Mouse (Mus musculus) spleen, adult 2 months (tissue): ENCODE results near the gene Denr. TPM values are rescaled to one million over a fixed set of nuclear protein-coding genes. Genes with fewer than 3 reads are reported as not detected.

Experiments
- DNase-seq, 2 experiments: peaks; one replicate each; pipeline versions ENCODE4 v3.0.0 to v3.0.0-alpha.2; 2012 to 2021; ENCODE audit warnings: low spot score in 2 of 2, low read depth in 1 of 2
- H3K27ac ChIP-seq: fragments of 200-500 bp; 2 replicates; pipeline ENCODE4 v1.5.1; 2012; ENCODE audit warnings: low read length, inconsistent platforms; ENCODE audit not compliant: insufficient read depth
- H3K27me3 ChIP-seq: fragments of 200-500 bp; 2 replicates; pipeline ENCODE4 v1.6.1; 2012; ENCODE audit warnings: mild to moderate bottlenecking, moderate library complexity, low read length, inconsistent platforms; ENCODE audit not compliant: control insufficient read depth, insufficient read depth
- H3K36me3 ChIP-seq: fragments of 200-500 bp; 2 replicates; pipeline ENCODE4 v1.6.1; 2012; ENCODE audit warnings: mild to moderate bottlenecking, low read length, inconsistent platforms; ENCODE audit not compliant: control insufficient read depth, insufficient read depth
- H3K4me1 ChIP-seq: fragments of 200-500 bp; 2 replicates; pipeline ENCODE4 v1.6.1; 2011; ENCODE audit warnings: inconsistent platforms; ENCODE audit not compliant: control insufficient read depth, insufficient read depth, insufficient read length
- H3K4me3 ChIP-seq: fragments of 200-500 bp; 2 replicates; pipeline ENCODE4 v1.5.1; 2011; ENCODE audit warnings: mild to moderate bottlenecking, inconsistent platforms; ENCODE audit not compliant: insufficient read depth, insufficient read length; ENCODE audit errors: extremely low read depth
- CTCF ChIP-seq: fragments of 200-500 bp; IDR thresholded peaks from 2 replicates; pipeline ENCODE4 v1.5.1; 2011; ENCODE audit warnings: mild to moderate bottlenecking, inconsistent platforms; ENCODE audit not compliant: insufficient read depth, insufficient read length, insufficient replicate concordance; ENCODE audit errors: extremely low read depth
- POLR2A ChIP-seq: fragments of 200-500 bp; IDR thresholded peaks from 2 replicates; pipeline ENCODE4 v1.6.1; 2011; ENCODE audit warnings: low read depth, low read length, inconsistent platforms
- WGBS: fragments of 180-500 bp; shearing (Covaris S2); methylation state at CpG from one replicate; pipeline ENCODE4 v1.1.7; 2018; 5-methylcytosine and 5-hydroxymethylcytosine counted together
- polyA plus RNA-seq: library from polyadenylated mRNA; depleted of rRNA; stranded (reverse); fragments of >200 nt; gene quantifications from 2 replicates; pipeline ENCODE4 v1.2.3, GENCODE M21; 2012

Denr gene
- polyA plus RNA-seq, 1 experiment = 14.1 TPM

GRCm38 (mm10) chr5:123904059-123904672 is 2.8 kb upstream of the Denr start:
- Histone ChIP-seq H3K4me3 (no peak overlapping the region), H3K27ac (no peak overlapping the region), H3K27me3 (no peaks in the 10 kb centered on the region), H3K4me1 (peaks cover 3% of the 10 kb centered on the region; the same call in 1 of the 2 replicates), H3K36me3 (peaks cover 3% of the 10 kb centered on the region)
- no peak for DNase-seq
- WGBS = 71% methylated on average over 11 of the region's 11 CpGs
- TF ChIP-seq CTCF (no peak), POLR2A (no peak)

- peaks cover 6% of the 10 kb centered on the region for H3K36me3 ChIP-seq
- peaks cover 3% of the 10 kb centered on the region; the same call in 1 of the 2 replicates for H3K4me1 ChIP-seq
- TF ChIP-seq CTCF = no peak
- TF ChIP-seq POLR2A = no peak
- WGBS = 44% methylated on average over 17 of the region's 17 CpGs
- peak overlapping the region; percentile 25; the same call in 1 of the 2 replicates for H3K4me3 ChIP-seq
- H3K27me3 ChIP-seq = no peaks in the 10 kb centered on the region
- no peak overlapping the region for H3K27ac ChIP-seq
- DNase-seq = no peak
Observed at GRCm38 (mm10) chr5:123906146-123906975, 614 bp upstream of the Denr start.

DNA sequence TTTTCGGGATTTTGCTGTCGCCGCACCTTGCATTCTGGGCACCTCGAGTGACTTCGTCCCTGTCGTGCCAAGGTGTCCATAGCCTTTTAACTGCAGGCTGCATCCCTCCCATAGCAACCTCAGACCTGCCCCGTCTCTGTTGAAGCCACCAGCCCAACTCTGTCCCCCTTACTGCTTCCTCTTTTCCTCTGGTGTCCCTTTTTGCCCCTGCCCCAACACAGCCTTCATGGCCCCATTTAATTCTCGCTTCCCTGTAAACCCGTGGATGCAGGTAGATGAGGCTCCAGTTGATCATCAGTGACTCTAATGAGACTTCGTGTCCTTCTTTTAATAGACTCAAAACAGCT is 629 bp downstream of the Denr start:
- H3K4me3 ChIP-seq = peak overlapping the region; percentile 81
- DNase-seq = no peak
- H3K27ac ChIP-seq = peak overlapping the region; percentile 88
- H3K36me3 ChIP-seq = peaks cover 6% of the 10 kb centered on the region
- 2% methylated on average over 10 of the region's 10 CpGs for WGBS
- H3K4me1 ChIP-seq = peaks cover 3% of the 10 kb centered on the region; the same call in 1 of the 2 replicates
- no peaks in the 10 kb centered on the region for H3K27me3 ChIP-seq
- TF ChIP-seq CTCF = no peak
- TF ChIP-seq POLR2A = no peak

DNA sequence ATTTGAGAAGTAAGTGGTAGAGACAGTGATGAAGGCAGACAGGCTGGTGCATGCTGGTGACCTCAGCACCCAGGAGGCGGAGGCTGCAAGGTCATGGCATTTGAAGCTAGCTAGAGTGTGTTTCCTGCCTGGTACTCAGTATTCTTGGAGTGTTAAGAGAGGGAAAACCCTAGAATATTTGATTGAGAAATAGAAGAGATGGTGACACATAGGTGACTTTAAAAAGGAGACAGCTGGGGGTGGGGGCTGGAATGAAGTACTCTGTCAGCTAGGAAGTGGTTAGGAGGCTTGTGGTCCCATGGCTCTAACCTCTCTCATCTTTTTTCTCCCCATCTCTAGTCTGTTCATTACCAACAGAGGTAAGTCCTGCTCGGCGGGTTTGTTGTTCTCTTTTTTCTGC is 7.9 kb downstream of the Denr start:
- 28% methylated on average over 3 of the region's 3 CpGs for WGBS
- Histone ChIP-seq H3K27ac (0 out of 2 replicates have a peak overlapping the region, but pooled peaks have one; percentile 11), H3K27me3 (no peaks in the 10 kb centered on the region), H3K4me1 (peaks cover 10% of the 10 kb centered on the region), H3K4me3 (no peak overlapping the region), H3K36me3 (peaks cover 13% of the 10 kb centered on the region)
- DNase-seq = no peak
- TF ChIP-seq POLR2A = no peak
- no peak for TF ChIP-seq CTCF

GRCm38 (mm10) chr5:123922112-123922511 is 15.1 kb downstream of the Denr start:
- H3K36me3 ChIP-seq = peaks cover 39% of the 10 kb centered on the region
- DNase-seq = no peak

DNA sequence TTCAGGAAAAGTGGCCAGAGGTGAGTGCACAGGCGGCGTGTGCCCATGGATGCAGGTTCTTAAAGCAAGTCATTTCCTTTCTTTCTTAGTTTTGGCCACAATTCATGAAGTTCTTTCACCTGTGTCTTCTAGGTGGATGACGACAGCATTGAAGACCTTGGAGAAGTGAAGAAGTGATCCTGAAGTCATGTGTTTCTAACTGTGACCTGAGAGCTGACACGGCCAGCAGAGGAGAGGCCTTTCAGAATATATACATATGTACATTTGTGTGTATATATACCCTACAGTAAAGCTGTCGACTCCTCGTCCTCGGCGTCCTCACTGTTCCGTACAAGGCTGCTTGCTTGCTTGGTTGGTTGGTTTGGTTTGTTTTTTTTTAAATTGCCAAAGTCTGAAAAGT is 20.1 kb downstream of the Denr start, which contains the start of gene Gm43518:
Gm43518 (plus strand) TSS at position 301 of the 400 bp plus-strand sequence.
- Histone ChIP-seq H3K27ac (no peak within 1 kb of the TSS), H3K27me3 (no peaks in the 10 kb centered on the region), H3K4me1 (peaks cover 4% of the 10 kb centered on the region; the same call in 1 of the 2 replicates), H3K4me3 (no peak within 1 kb of the TSS), H3K36me3 (peaks cover 31% of the 10 kb centered on the region)
- 98% methylated on average over 9 of the region's 9 CpGs for WGBS
- TF ChIP-seq POLR2A (no peak), CTCF (no peak)
- DNase-seq = no peak

More at GRCm38 (mm10) chr5:123922112-123922511, 15.1 kb downstream of the Denr start:
- Histone ChIP-seq H3K27me3 (no peaks in the 10 kb centered on the region), H3K4me1 (peaks cover 2% of the 10 kb centered on the region; the same call in 1 of the 2 replicates), H3K27ac (no peak overlapping the region), H3K4me3 (no peak overlapping the region)
- 62% methylated on average over 6 of the region's 6 CpGs for WGBS
- no peak for TF ChIP-seq CTCF
- TF ChIP-seq POLR2A = no peak
